20 mouse cellular contexts compared by ENCODE assay signal in genomic region chr3:98159289-98159688, GRCm38 (mm10). TPM values are rescaled to one million over a fixed set of nuclear protein-coding genes. Genes with fewer than 3 reads are reported as not detected.
DNase-seq lines count a peak whose midpoint lies in the region; ATAC-seq and TF ChIP-seq lines count a peak whose summit lies in the region.
"Had no signal": no experiment of that assay in that cellular context is flagged by ENCODE, and none has a peak within 500 bp of the region (broad histone marks: within the 10 kb centered on the region; RNA-seq: fewer than 3 reads in every experiment).

No protein-coding gene starts in this region.

- H3K4me1 ChIP-seq in forebrain, embryonic 11.5 days (replicated peaks; ENCODE audit: control insufficient read depth, insufficient read depth, low read length), result no peaks in the 10 kb centered on the region
- peaks cover 4% of the 10 kb centered on the region; the same call in 1 of the 2 replicates for H3K4me1 ChIP-seq in forebrain, embryonic 10.5 days
- H3K4me1 ChIP-seq in lung, embryonic 14.5 days (ENCODE audit: insufficient read depth), result no peaks in the 10 kb centered on the region
- no peaks in the 10 kb centered on the region for H3K4me1 ChIP-seq in forebrain, postnatal 0 days (ENCODE audit: insufficient read depth)
- 0 out of 2 replicates have a peak, but pooled peaks cover 3% of the 10 kb centered on the region for H3K4me1 ChIP-seq in intestine, embryonic 15.5 days (replicated peaks)
- H3K4me1 ChIP-seq: liver, embryonic 13.5 days had no signal

- ATAC-seq in forebrain, embryonic 11.5 days (replicated peaks; ENCODE audit: low FRiP score), result peak; percentile 55; the same call in 1 of the 2 replicates
- ATAC-seq in lung, embryonic 14.5 days (ENCODE audit: insufficient read depth), result no peak
- ATAC-seq in forebrain, postnatal 0 days, result peak; percentile 59
- no peak for ATAC-seq in intestine, embryonic 15.5 days
- ATAC-seq: midbrain, embryonic 16.5 days had no signal

- H3K4me3 ChIP-seq in forebrain, embryonic 11.5 days (ENCODE audit: low read depth, low read length), result no peak overlapping the region
- H3K4me3 ChIP-seq in forebrain, embryonic 10.5 days, result no peak overlapping the region
- no peak overlapping the region for H3K4me3 ChIP-seq in lung, embryonic 14.5 days (ENCODE audit: low read depth, low read length)
- H3K4me3 ChIP-seq in forebrain, postnatal 0 days (ENCODE audit: low read depth, low read length), result no peak overlapping the region
- H3K4me3 ChIP-seq in intestine, embryonic 15.5 days (replicated peaks), result no peak overlapping the region
- H3K4me3 ChIP-seq: liver, embryonic 13.5 days had no signal

- H3K36me3 ChIP-seq in forebrain, embryonic 11.5 days (ENCODE audit: control insufficient read depth, insufficient read depth, low read length), result no peaks in the 10 kb centered on the region
- no peaks in the 10 kb centered on the region for H3K36me3 ChIP-seq in forebrain, embryonic 10.5 days (replicated peaks)
- H3K36me3 ChIP-seq in lung, embryonic 14.5 days (ENCODE audit: insufficient read depth), result no peaks in the 10 kb centered on the region
- H3K36me3 ChIP-seq in forebrain, postnatal 0 days (ENCODE audit: insufficient read depth), result no peaks in the 10 kb centered on the region
- H3K36me3 ChIP-seq in intestine, embryonic 15.5 days, result no peaks in the 10 kb centered on the region
- H3K36me3 ChIP-seq: liver, embryonic 13.5 days had no signal

- no peak overlapping the region for H3K27ac ChIP-seq in forebrain, embryonic 11.5 days (ENCODE audit: low read depth, low read length)
- H3K27ac ChIP-seq in forebrain, embryonic 10.5 days, result no peak overlapping the region
- H3K27ac ChIP-seq in lung, embryonic 14.5 days (ENCODE audit: low read depth), result no peak overlapping the region
- H3K27ac ChIP-seq in forebrain, postnatal 0 days (ENCODE audit: low read depth, low read length), result no peak overlapping the region
- H3K27ac ChIP-seq in intestine, embryonic 15.5 days, result no peak overlapping the region
- H3K27ac ChIP-seq: liver, embryonic 13.5 days had no signal

- no peaks in the 10 kb centered on the region for H3K27me3 ChIP-seq in forebrain, embryonic 11.5 days (ENCODE audit: control insufficient read depth, insufficient read depth, low read length)
- H3K27me3 ChIP-seq in forebrain, embryonic 10.5 days (ENCODE audit: poor library complexity, severe bottlenecking), result no peaks in the 10 kb centered on the region
- no peaks in the 10 kb centered on the region for H3K27me3 ChIP-seq in lung, embryonic 14.5 days (ENCODE audit: insufficient read depth, low read length)
- H3K27me3 ChIP-seq in forebrain, postnatal 0 days (ENCODE audit: insufficient read depth, low read length), result no peaks in the 10 kb centered on the region
- no peaks in the 10 kb centered on the region for H3K27me3 ChIP-seq in intestine, embryonic 15.5 days (replicated peaks)
- H3K27me3 ChIP-seq: liver, embryonic 13.5 days had no signal

- 58% methylated on average over 4 of the region's 4 CpGs for WGBS in forebrain, embryonic 11.5 days
- 85% methylated on average over 4 of the region's 4 CpGs for WGBS in forebrain, embryonic 10.5 days
- WGBS in lung, embryonic 14.5 days, result 42% methylated on average over 4 of the region's 4 CpGs
- 18% methylated on average over 4 of the region's 4 CpGs for WGBS in forebrain, postnatal 0 days
- WGBS in intestine, embryonic 15.5 days, result 29% methylated on average over 4 of the region's 4 CpGs

- peak; percentile 60 for DNase-seq in forebrain, embryonic 11.5 days (ENCODE audit: low spot score)
- DNase-seq in forebrain, embryonic 10.5 days (ENCODE audit: extremely low spot score, low spot score), result no peak
- peak; percentile 51 for DNase-seq in lung, embryonic 14.5 days
- no peak for DNase-seq in lung, postnatal 14 days
- DNase-seq in Muller cell, postnatal 12 days (ENCODE audit: inconsistent ontology term), result peak; percentile 51
- DNase-seq in forebrain, postnatal 0 days, result peak; percentile 20
- no peak for DNase-seq in heart, adult 11 months
- DNase-seq: cerebellum, adult 11 months; gastrocnemius, postnatal 10 days; heart, postnatal 4 days; kidney, adult 2 months; layer of hippocampus, adult 9-11 months; liver, embryonic 13.5 days had no signal

- no peaks in the 10 kb centered on the region for H3K9me3 ChIP-seq in forebrain, embryonic 11.5 days (ENCODE audit: control insufficient read depth, low read length)
- no peaks in the 10 kb centered on the region for H3K9me3 ChIP-seq in forebrain, embryonic 10.5 days
- no peaks in the 10 kb centered on the region for H3K9me3 ChIP-seq in lung, embryonic 14.5 days (ENCODE audit: low read depth, low read length)
- H3K9me3 ChIP-seq in forebrain, postnatal 0 days (ENCODE audit: low read length), result no peaks in the 10 kb centered on the region
- H3K9me3 ChIP-seq in intestine, embryonic 15.5 days, result no peaks in the 10 kb centered on the region
- H3K9me3 ChIP-seq: liver, embryonic 13.5 days had no signal

- no peak for TF ChIP-seq CTCF in lung, embryonic 14.5 days (IDR thresholded peaks at IDR 0.05; ENCODE audit: low read depth)
- no peak for TF ChIP-seq CTCF in forebrain, postnatal 0 days (IDR thresholded peaks at IDR 0.05; ENCODE audit: low read depth)

- no peak overlapping the region for H3K4me2 ChIP-seq in forebrain, embryonic 11.5 days (ENCODE audit: low read depth, low read length, severe bottlenecking)
- no peak overlapping the region for H3K4me2 ChIP-seq in lung, embryonic 14.5 days
- H3K4me2 ChIP-seq in forebrain, postnatal 0 days (ENCODE audit: low read depth), result no peak overlapping the region
- H3K4me2 ChIP-seq in intestine, embryonic 15.5 days (replicated peaks), result no peak overlapping the region
- H3K4me2 ChIP-seq: heart, embryonic 11.5 days; liver, embryonic 13.5 days had no signal

- no peak overlapping the region for H3K9ac ChIP-seq in forebrain, embryonic 11.5 days (ENCODE audit: low read length)
- no peak overlapping the region for H3K9ac ChIP-seq in lung, embryonic 14.5 days
- no peak overlapping the region for H3K9ac ChIP-seq in forebrain, postnatal 0 days
- no peak overlapping the region for H3K9ac ChIP-seq in intestine, embryonic 15.5 days
- H3K9ac ChIP-seq: liver, embryonic 13.5 days had no signal

RNA-seq across cellular contexts. Expression of gene Adam30, which starts 1.1 kb away (rescaled TPM):
- polyA plus RNA-seq in forebrain, embryonic 11.5 days (2014; fragmentation: Nextera tagmentation; extraction: Ambion mirVana), result not detected in 2 replicates
- polyA plus RNA-seq in forebrain, embryonic 10.5 days (2016; fragmentation: Nextera tagmentation; extraction: Ambion mirVana), result 0.04 TPM in 1 of 2 replicates, not detected in the other
- not detected in 2 replicates for polyA plus RNA-seq in lung, embryonic 14.5 days (2014; fragmentation: Nextera tagmentation; extraction: Ambion mirVana)
- not detected in 2 replicates for total RNA-seq in forebrain, postnatal 0 days (2014; rRNA removed)
- polyA plus RNA-seq in forebrain, postnatal 0 days (2015; fragmentation: Nextera tagmentation; extraction: Ambion mirVana), result not detected in 2 replicates
- not detected in 2 replicates for polyA plus RNA-seq in intestine, embryonic 15.5 days (2015; fragmentation: Nextera tagmentation; extraction: Ambion mirVana)
- total RNA-seq: adrenal gland, postnatal 4 days; gastrocnemius, postnatal 10 days; left cerebral cortex, postnatal 25 days had no signal
- polyA plus RNA-seq: cortical plate, adult 2 months; heart, embryonic 11.5 days; kidney, adult 2 months; liver, embryonic 13.5 days; midbrain, embryonic 16.5 days; neural tube, embryonic 14.5 days had no signal

Comparison
In these comparisons a context has a peak if more than half of its experiments do, and no peak if none do; other contexts are left out.
1. DNase-seq: peak in forebrain, embryonic 11.5 days (single experiment), lung, embryonic 14.5 days (single experiment), Muller cell, postnatal 12 days (single experiment) and forebrain, postnatal 0 days (single experiment); none in forebrain, embryonic 10.5 days (single experiment), lung, postnatal 14 days (single experiment) and heart, adult 11 months (single experiment).
2. ATAC-seq: peak in forebrain, embryonic 11.5 days (single experiment) and forebrain, postnatal 0 days (single experiment); none in lung, embryonic 14.5 days (single experiment) and intestine, embryonic 15.5 days (single experiment).